Mouse (Mus musculus) bone marrow, adult 2 months (tissue): ENCODE measurements around the gene Eif3a. TPM values are rescaled to one million over a fixed set of nuclear protein-coding genes. Genes with fewer than 3 reads are reported as not detected.

Source experiments
- H3K27ac ChIP-seq: fragments of 200-500 bp; 2 replicates; pipeline ENCODE4 v1.5.1; 2012; ENCODE audit warnings: low read depth, mild to moderate bottlenecking, control low read depth, inconsistent platforms, low read length; ENCODE audit not compliant: control insufficient read depth, poor library complexity, insufficient read depth
- H3K4me1 ChIP-seq: fragments of 200-500 bp; 2 replicates; pipeline ENCODE4 v1.6.1; 2011; ENCODE audit warnings: low read length; ENCODE audit not compliant: control insufficient read depth, insufficient read depth
- H3K4me3 ChIP-seq: fragments of 200-500 bp; replicated peaks from 2 replicates; pipeline ENCODE3; 2011; ENCODE audit warnings: mild to moderate bottlenecking, low read depth, low read length, control low read depth; ENCODE audit not compliant: control insufficient read depth
- CTCF ChIP-seq: fragments of 200-500 bp; IDR thresholded peaks from 2 replicates; pipeline ENCODE4 v1.5.1; 2011; ENCODE audit warnings: low read length, control low read depth; ENCODE audit not compliant: control insufficient read depth, insufficient read depth
- POLR2A ChIP-seq: fragments of 200-500 bp; IDR thresholded peaks from 2 replicates; pipeline ENCODE4 v1.6.1; 2011; ENCODE audit warnings: low read depth, mild to moderate bottlenecking, control low read depth, low read length, borderline replicate concordance; ENCODE audit not compliant: control insufficient read depth
- WGBS: fragments of 180-500 bp; shearing (Covaris S2); methylation state at CpG from one replicate; pipeline ENCODE4 v1.1.7; 2018; 5-methylcytosine and 5-hydroxymethylcytosine counted together
- polyA plus RNA-seq: library from polyadenylated mRNA; stranded (reverse); fragments of >200 nt; gene quantifications from 2 replicates; pipeline ENCODE4 v1.2.4, GENCODE M21; 2011; ENCODE audit warnings: low replicate concordance; ENCODE audit not compliant: missing spikeins, insufficient read depth, insufficient read length

Eif3a gene
- polyA plus RNA-seq, 1 experiment, result 99.7 TPM

DNA sequence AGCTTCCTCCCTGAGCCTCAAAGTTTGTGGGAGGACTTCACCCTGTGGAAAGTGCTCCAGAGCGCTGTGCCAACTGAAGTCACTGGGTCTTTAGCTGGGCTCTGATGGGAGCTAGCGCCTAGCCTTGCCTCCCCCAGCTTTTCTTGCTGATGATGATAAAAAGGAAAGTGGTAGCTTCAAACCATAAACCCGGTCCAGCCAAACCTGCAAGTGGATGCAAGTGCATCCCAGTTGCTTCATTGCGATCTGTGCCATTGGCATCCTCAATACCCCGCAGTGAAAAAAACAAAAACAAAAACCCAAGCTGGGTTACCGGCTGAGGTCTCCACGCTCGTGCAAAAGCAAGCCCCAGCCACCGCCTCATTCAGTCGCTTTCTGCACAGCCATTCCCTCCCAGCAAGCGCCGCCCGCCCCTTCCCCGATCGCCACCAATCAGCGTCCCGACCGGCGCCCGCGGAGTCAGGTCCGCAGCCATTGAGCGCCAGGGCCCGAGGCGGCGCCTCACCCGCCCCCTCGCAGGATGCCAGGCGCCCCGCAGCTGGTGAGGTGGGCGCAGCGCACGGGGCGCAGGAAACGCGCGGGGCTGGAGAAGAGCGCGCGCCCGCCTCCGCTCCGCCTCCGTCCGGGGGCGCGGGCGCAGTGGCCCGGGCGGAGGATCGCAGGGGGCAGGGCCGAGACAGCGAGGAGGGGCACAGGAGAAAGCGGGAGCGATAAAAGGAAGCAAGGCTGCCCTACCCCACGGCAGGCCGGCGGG, 34.8 kb downstream of the Eif3a start, which contains the start of gene Nanos1:
TSS of gene Nanos1 (plus strand) at position 550 of the 754 bp plus-strand sequence.
- 1% methylated on average over 58 of the region's 58 CpGs for WGBS
- Histone ChIP-seq H3K4me1 (no peaks in the 10 kb centered on the region; the same call in 1 of the 2 replicates), H3K27ac (peak within 1 kb of the TSS; percentile 82), H3K4me3 (peak within 1 kb of the TSS; percentile 81)
- TF ChIP-seq CTCF, result no peak
- peak; percentile 58; the same call in 1 of the 2 replicates for TF ChIP-seq POLR2A

- Histone ChIP-seq H3K4me3 (no peak overlapping the region), H3K27ac (no peak overlapping the region), H3K4me1 (no peaks in the 10 kb centered on the region)
- TF ChIP-seq POLR2A (no peak), CTCF (no peak)
- 89% methylated on average over 1 of the region's 1 CpGs for WGBS
Measured at GRCm38 (mm10) chr19:60747801-60748200, 42.7 kb downstream of the Eif3a start.

DNA sequence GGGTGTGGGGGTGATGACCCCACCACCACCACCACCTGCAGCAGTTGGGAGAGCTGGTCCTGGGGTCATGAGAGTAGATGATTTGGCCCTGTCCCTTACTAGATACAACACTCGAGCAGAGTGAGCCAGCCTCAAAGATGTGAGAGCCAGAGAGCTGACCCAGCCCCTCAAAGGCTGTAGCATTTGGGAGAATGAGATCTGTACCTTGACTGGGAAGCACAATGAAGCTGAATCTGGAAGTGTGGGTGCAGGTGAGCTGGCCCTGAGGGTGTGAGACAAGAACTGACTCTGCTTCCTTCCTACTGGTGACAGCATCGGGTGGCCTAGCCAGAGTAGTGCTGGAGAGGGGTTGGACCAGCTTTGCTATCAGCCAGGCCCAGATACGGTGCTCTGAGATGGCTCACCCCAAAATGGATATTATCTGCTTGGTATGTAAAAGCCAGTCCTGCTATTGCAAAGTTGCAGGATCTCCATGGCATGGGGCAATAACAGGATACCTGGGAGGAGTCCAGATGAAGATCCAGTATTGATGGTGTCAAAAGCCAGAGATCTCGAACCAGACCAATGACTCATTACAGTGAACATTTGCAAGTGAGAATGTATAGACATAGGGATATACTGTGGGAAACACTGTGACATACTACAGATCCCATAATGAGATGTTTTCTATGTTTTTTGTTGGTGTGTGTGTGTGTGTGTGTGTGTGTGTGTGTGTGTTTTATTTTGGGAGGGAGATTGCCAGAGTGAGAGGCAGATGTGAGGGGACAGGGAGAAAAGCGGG, 46.5 kb downstream of the Eif3a start:
- Histone ChIP-seq H3K4me3 (no peak overlapping the region), H3K4me1 (no peaks in the 10 kb centered on the region), H3K27ac (0 out of 2 replicates have a peak overlapping the region, but pooled peaks have one; percentile 3)
- TF ChIP-seq CTCF, result no peak
- TF ChIP-seq POLR2A, result no peak
- WGBS, result 63% methylated on average over 5 of the region's 5 CpGs

- H3K4me3 ChIP-seq, result no peak overlapping the region
- WGBS, result 42% methylated on average over 1 of the region's 1 CpGs
- TF ChIP-seq POLR2A, result no peak
- TF ChIP-seq CTCF, result no peak
Measured at GRCm38 (mm10) chr19:60740560-60740959, 49.9 kb downstream of the Eif3a start.

GRCm38 (mm10) chr19:60731966-60732365, 58.5 kb downstream of the Eif3a start:
- WGBS, result 90% methylated on average over 1 of the region's 1 CpGs
- no peak overlapping the region for H3K27ac ChIP-seq
- no peak for TF ChIP-seq CTCF
- TF ChIP-seq POLR2A, result no peak
- no peaks in the 10 kb centered on the region for H3K4me1 ChIP-seq
- no peak overlapping the region for H3K4me3 ChIP-seq

More at GRCm38 (mm10) chr19:60740560-60740959, 49.9 kb downstream of the Eif3a start:
- H3K4me1 ChIP-seq, result no peaks in the 10 kb centered on the region
- no peak overlapping the region for H3K27ac ChIP-seq

DNA sequence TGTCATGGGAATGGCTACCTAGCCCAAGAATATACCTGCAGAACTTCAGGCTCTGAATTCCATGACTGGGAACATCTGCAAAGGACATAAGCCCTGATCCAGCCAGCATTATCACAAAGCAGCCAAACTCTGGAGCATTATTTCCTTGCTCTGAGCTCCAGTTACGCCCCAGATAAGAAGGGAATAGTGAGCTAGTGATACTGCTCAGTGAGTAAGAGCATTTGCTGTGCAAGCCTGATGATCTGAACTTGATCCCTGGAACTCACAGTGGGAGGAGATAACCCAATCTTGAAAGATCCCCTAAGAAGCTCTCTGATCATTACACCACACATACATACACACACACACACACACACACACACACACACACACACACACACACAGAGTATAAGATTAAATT, 59.2 kb downstream of the Eif3a start:
- Histone ChIP-seq H3K27ac (no peak overlapping the region), H3K4me3 (no peak overlapping the region), H3K4me1 (no peaks in the 10 kb centered on the region)
- TF ChIP-seq CTCF, result no peak
- WGBS, result 89% methylated on average over 1 of the region's 1 CpGs

GRCm38 (mm10) chr19:60730281-60730852, 60.1 kb downstream of the Eif3a start:
- 43% methylated on average over 2 of the region's 2 CpGs for WGBS
- H3K4me3 ChIP-seq, result no peak overlapping the region
- no peaks in the 10 kb centered on the region for H3K4me1 ChIP-seq
- no peak for TF ChIP-seq POLR2A
- TF ChIP-seq CTCF, result peak; percentile 89
- no peak overlapping the region for H3K27ac ChIP-seq

- H3K27ac ChIP-seq, result no peak overlapping the region
- H3K4me3 ChIP-seq, result no peak overlapping the region
- no peak for TF ChIP-seq CTCF
- TF ChIP-seq POLR2A, result no peak
- WGBS, result 89% methylated on average over 2 of the region's 2 CpGs
- H3K4me1 ChIP-seq, result no peaks in the 10 kb centered on the region
Measured at GRCm38 (mm10) chr19:60716381-60716780, 74.1 kb downstream of the Eif3a start.
